Mouse (Mus musculus) midbrain, embryonic 12.5 days (tissue): ENCODE measurements around the gene Riok2. TPM values are rescaled to one million over a fixed set of nuclear protein-coding genes. Genes with fewer than 3 reads are reported as not detected.
"Not testable (repeated sequence)": the region's sequence is repeated elsewhere in the genome, so short reads cannot be mapped to it uniquely, and the experiment has no call there.

Experiments
- ATAC-seq: fragments of 200-750 bp; cut with Nextera tagmentation; 2 replicates; pipeline ENCODE4 v1.8.0; 2017; ENCODE audit warnings: low read depth, moderate TSS enrichment, moderate library complexity; ENCODE audit not compliant: low FRiP score
- H3K27ac ChIP-seq: fragments of 300-500 bp; sonication (generic); replicated peaks from 2 replicates; pipeline ENCODE4 v1.5.1; 2016; ENCODE audit warnings: mild to moderate bottlenecking
- H3K27me3 ChIP-seq: fragments of 300-500 bp; sonication (generic); 2 replicates; pipeline ENCODE4 v1.6.1; 2016; ENCODE audit warnings: mild to moderate bottlenecking
- H3K36me3 ChIP-seq: fragments of 300-500 bp; sonication (generic); 2 replicates; pipeline ENCODE4 v1.6.1; 2016
- H3K4me1 ChIP-seq: fragments of 300-500 bp; sonication (generic); 2 replicates; pipeline ENCODE4 v1.6.1; 2016
- H3K4me2 ChIP-seq: fragments of 300-500 bp; sonication (generic); replicated peaks from 2 replicates; pipeline ENCODE4 v1.6.1; 2016; ENCODE audit warnings: mild to moderate bottlenecking, moderate library complexity
- H3K4me3 ChIP-seq: fragments of 300-500 bp; sonication (generic); 2 replicates; pipeline ENCODE4 v1.5.1; 2016; ENCODE audit warnings: mild to moderate bottlenecking
- H3K9ac ChIP-seq: fragments of 300-500 bp; sonication (generic); replicated peaks from 2 replicates; pipeline ENCODE4 v1.6.1; 2016; ENCODE audit warnings: mild to moderate bottlenecking, moderate library complexity
- H3K9me3 ChIP-seq: fragments of 300-500 bp; sonication (generic); 2 replicates; pipeline ENCODE4 v1.6.1; 2016; ENCODE audit warnings: mild to moderate bottlenecking
- WGBS: fragments of 180-500 bp; shearing (Covaris S2); methylation state at CpG from one replicate; pipeline ENCODE4 v1.1.7; 2016; 5-methylcytosine and 5-hydroxymethylcytosine counted together
- polyA plus RNA-seq: library from polyadenylated mRNA; unstranded; fragments of >200 nt; fragmentation: Nextera tagmentation; extraction: Ambion mirVana; gene quantifications from 2 replicates; pipeline ENCODE4 v1.2.1, GENCODE M21; 2016

Riok2 gene
- polyA plus RNA-seq, result 30.3 and 32.2 TPM in 2 replicates

DNA sequence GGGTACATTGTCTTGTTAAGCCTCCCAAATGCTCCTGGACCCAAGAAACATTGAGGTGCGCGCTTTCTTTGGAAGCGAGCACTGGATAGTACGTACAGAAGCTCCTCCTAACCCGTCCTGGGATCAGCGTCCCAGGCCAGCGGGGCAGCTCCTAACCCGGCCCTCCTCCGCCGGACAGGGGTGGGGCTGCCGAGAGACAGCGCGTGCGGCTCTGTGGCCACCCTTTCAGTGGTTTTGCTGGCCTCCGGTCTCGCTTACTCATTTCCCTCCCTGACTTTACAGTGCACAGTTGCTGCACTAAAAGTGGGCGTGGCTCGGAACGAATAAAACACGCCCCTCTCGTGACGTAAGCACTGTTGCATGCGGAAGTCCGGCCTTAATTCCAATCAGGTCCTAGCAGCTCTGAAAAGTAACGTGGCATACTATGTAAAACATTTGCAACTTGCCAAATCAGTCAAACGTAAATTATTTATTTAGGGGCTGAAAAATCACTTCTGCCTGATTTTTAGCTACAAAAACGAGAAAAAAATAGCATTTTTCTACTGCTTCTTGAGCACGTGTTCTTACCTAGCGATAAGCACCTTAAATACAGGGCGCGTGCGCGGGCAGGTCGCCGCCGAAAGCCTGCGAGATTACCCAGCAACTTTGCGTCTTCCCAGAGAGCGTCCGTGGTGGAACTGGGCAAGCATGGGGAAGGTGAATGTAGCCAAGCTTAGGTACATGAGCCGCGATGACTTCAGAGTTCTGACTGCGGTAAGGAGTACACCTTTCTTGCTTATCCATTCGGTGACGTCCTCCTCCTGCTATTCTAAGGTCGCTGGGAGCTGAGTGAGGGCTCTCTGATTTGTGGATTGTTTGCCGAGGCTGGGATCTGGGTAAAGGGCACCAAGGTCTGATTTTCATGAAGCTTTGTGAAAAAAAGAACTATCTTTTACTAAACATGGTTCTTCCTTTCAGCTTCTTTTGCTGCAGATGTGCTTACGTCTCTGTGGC, at the start of gene Riok2:
TSS of gene Riok2 (plus strand) at position 392 of the 993 bp plus-strand sequence.
- peak within 1 kb of the TSS; percentile 70 for H3K4me3 ChIP-seq
- ATAC-seq, result peak; percentile 97

DNA sequence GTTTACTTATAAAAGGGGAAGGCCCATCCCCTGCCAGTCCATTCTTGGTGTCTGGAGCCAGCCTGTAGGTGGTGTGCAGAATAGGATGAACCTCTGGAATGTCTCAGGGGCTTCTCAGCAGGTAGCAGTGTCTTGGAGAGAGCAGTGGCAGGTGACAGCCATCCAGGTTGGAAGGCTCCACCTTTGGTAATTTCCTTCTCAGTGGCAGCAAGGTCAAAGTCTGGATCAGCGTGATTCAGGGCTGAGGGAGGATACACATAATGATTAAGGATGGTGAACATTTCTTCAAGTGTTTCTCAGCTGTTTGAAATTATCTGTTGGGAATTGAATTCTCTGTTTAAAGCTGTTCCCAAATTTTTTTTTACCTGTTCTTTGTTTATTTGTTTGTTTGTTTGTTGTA, 48.1 kb upstream of the Riok2 start:
- not testable (repeated sequence) for H3K4me2 ChIP-seq, H3K36me3 ChIP-seq, H3K27ac ChIP-seq, H3K4me3 ChIP-seq, H3K9ac ChIP-seq, H3K27me3 ChIP-seq, ATAC-seq, H3K4me1 ChIP-seq
- WGBS, result 88% methylated on average over 1 of the region's 1 CpGs
- peaks cover 13% of the 10 kb centered on the region; the same call in 1 of the 2 replicates for H3K9me3 ChIP-seq

More for the DNA sequence above, at the start of gene Riok2:
- peaks cover 12% of the 10 kb centered on the region for H3K4me1 ChIP-seq
- peak within 1 kb of the TSS; percentile 75 for H3K9ac ChIP-seq
- WGBS, result under 1% methylated on average over 48 of the region's 48 CpGs
- H3K27me3 ChIP-seq, result no peaks in the 10 kb centered on the region
- H3K9me3 ChIP-seq, result no peaks in the 10 kb centered on the region
- peak within 1 kb of the TSS; percentile 80 for H3K27ac ChIP-seq
- H3K36me3 ChIP-seq, result peaks cover 12% of the 10 kb centered on the region; the same call in 1 of the 2 replicates
- H3K4me2 ChIP-seq, result peak within 1 kb of the TSS; percentile 68

DNA sequence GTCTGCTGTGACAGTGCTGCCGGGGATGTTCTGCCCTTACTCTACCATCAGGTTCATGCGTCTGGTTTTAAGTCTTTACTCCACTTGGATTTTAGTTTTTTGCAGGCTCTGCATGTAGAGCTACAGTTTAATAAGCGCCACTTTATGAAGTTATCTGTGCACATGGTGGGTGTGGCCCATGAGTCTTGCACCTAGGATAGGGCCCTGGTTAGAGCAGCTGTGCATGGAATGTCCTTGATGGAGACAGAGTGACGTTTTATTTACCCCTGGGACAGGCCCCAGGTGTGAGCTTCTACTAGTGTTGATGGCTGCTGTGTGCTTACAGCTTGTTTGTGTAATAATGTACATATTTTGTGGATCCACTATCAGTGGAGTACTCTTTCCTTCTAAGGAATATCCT, 47.5 kb upstream of the Riok2 start:
- Histone ChIP-seq H3K4me3 (no peak overlapping the region), H3K9me3 (0 out of 2 replicates have a peak, but pooled peaks cover 7% of the 10 kb centered on the region), H3K4me1 (no peaks in the 10 kb centered on the region), H3K36me3 (no peaks in the 10 kb centered on the region), H3K9ac (no peak overlapping the region), H3K4me2 (no peak overlapping the region), H3K27ac (no peak overlapping the region), H3K27me3 (no peaks in the 10 kb centered on the region)
- WGBS, result 87% methylated on average over 4 of the region's 4 CpGs
- no peak for ATAC-seq

DNA sequence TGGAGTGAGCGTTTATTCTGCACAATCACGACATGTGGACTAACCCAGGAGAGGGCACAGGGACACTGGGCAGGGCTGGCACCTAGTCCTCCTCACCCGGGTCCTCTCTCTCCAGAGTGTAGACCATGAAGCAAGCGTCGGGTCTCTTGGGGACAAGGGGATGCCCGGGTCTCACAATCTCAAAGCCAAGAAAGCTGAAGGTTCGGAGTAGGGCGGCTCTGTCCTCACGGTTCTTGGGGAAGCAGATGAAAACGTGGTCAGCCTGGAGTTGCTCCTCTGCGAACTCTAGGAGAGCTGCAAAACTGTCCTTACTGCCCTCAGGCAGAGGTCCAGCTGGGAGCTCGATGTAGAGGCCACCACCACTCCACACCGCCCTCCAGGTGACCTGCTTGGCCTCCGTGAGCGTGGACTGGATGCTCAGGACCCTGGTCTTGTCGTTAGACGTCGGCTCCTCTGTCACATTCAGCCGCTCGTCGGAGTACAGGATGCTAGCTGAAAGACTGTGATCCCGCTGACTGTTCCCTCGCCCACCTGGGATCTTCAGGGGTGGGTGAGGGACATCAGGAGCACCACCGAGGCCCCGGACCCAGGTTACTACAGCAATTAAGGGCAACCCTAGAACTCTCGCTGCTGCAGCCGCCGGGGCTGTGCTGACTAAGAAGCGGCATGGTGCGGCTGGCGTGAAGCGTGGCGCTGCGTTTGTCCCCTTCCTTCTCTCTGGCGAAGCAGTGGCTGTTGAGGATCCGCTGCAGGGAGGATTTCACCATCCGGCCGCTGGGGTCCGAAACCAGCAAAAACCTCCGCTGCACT, 28.5 kb upstream of the Riok2 start:
- not testable (repeated sequence) for H3K27me3 ChIP-seq, H3K9ac ChIP-seq, H3K27ac ChIP-seq, H3K36me3 ChIP-seq, H3K4me1 ChIP-seq, H3K9me3 ChIP-seq
- WGBS, result 7% methylated on average over 35 of the region's 40 CpGs
- Histone ChIP-seq H3K4me2 (peak overlapping the region; percentile 51), H3K4me3 (peak overlapping the region; percentile 33)
- ATAC-seq, result peak; percentile 85

DNA sequence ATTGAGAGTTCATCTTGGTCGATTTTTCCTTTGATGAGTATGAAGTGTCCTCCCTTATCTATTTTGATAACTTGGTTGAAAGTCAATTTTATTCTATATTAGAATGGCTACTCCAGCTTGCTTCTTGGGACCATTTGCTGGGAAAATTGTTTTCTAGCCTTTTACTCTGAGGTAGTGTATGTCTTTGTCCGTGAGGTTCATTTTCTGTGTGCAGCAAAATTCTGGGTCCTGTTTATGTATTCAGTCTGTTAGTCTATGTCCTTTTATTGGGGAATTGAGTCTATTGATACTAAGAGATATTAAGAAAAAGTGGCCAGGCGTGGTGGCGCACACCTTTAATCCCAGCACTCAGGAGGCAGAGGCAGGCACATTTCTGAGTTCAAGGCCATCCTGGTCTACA, 27.8 kb upstream of the Riok2 start:
- Histone ChIP-seq H3K4me3 (peak overlapping the region; percentile 33), H3K4me2 (peak overlapping the region; percentile 51)
- not testable (repeated sequence) for H3K4me1 ChIP-seq, H3K9me3 ChIP-seq, H3K27me3 ChIP-seq, H3K27ac ChIP-seq, ATAC-seq, H3K36me3 ChIP-seq, H3K9ac ChIP-seq
- WGBS, result 38% methylated on average over 4 of the region's 4 CpGs

DNA sequence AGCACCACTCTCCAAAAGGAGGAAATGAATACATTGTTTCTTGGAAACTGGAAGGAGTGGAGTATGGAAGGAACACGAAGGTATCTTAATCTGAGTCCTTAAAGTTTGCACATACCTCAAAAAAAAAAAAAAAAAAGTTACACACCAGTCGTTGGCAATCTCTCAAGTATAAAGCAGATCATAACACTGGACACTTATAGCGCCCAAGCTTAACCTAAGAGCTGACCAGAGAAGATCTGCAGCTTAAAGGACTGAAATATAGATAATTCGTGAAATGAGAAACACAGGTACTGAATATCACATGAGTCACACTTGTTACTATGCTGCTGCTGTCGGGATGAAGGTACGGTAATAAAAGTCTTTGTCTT, 575 bp upstream of the Riok2 start:
- peak overlapping the region; percentile 70 for H3K4me3 ChIP-seq
- H3K27me3 ChIP-seq, result no peaks in the 10 kb centered on the region
- peaks cover 12% of the 10 kb centered on the region for H3K4me1 ChIP-seq
- H3K27ac ChIP-seq, result peak overlapping the region; percentile 80
- peaks cover 12% of the 10 kb centered on the region; the same call in 1 of the 2 replicates for H3K36me3 ChIP-seq
- H3K4me2 ChIP-seq, result peak overlapping the region; percentile 68
- H3K9me3 ChIP-seq, result no peaks in the 10 kb centered on the region
- ATAC-seq, result peak; percentile 51
- WGBS, result 7% methylated on average over 6 of the region's 6 CpGs
- H3K9ac ChIP-seq, result peak overlapping the region; percentile 75

DNA sequence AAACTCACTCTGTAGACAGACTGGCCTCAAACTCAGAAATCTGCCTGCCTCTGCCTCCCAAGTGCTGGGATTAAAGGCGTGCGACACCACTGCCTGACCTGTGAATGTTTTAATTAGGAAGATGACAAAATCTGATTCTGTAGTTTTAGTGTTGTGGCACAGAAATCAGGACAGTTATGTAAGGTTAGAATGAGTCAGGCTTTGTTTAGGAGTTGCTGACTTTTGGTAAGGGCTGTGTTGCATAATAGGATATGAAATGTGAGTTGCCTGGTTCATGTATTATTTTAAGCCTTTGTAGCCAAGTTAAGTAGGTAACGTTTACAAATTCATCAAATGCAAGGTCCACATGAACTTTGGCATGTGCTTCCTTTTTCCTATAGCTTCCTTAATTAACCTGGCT, 1.5 kb downstream of the Riok2 start:
- Histone ChIP-seq H3K9ac (no peak overlapping the region), H3K9me3 (no peaks in the 10 kb centered on the region), H3K4me2 (peak overlapping the region; percentile 68), H3K27ac (no peak overlapping the region), H3K4me1 (peaks cover 12% of the 10 kb centered on the region), H3K36me3 (peaks cover 14% of the 10 kb centered on the region; the same call in 1 of the 2 replicates), H3K4me3 (peak overlapping the region; percentile 70), H3K27me3 (no peaks in the 10 kb centered on the region)
- 90% methylated on average over 3 of the region's 3 CpGs for WGBS
- ATAC-seq, result no peak

DNA sequence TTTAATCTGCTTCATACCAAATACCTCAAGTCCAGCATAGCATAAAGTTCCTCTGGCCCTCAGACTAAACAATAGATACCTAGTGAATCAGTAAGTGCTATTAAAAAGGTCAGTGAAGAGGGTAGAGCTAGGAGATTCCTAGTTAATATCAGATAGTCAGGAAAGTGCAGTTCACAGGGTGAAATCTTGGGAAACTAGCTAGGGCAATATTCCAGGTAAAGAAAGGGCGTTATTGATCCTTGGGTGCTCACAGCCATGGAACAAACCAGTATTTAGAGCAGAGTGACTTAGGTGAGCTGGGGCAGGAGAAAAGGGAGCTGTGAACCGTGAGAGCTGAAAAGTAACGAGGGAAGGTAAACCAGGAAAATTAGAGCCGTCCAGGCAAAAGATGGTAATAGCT, 9.6 kb downstream of the Riok2 start:
- Histone ChIP-seq H3K9me3 (no peaks in the 10 kb centered on the region), H3K4me3 (no peak overlapping the region), H3K36me3 (peaks cover 59% of the 10 kb centered on the region), H3K4me1 (no peaks in the 10 kb centered on the region), H3K4me2 (no peak overlapping the region), H3K27ac (no peak overlapping the region), H3K27me3 (no peaks in the 10 kb centered on the region), H3K9ac (no peak overlapping the region)
- WGBS, result 97% methylated on average over 4 of the region's 4 CpGs
- ATAC-seq, result no peak

DNA sequence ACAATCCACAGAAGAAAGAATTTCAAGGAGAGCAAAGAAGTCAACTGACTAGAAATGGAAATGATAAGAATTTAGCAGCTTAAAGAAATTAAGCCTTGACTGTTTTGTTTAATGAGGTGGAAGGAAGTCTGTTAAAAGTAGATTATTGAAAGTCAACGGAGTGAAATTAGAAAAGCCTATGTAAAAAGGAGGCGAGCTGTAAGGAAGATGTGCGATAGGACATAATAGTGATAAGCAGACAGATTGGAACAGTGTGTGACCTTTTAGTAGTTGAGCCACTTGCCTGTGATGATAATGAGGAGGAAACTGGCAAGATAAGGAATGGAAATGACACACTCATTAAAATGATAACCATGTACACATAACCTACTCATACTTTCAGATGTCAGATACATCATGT, 10.4 kb downstream of the Riok2 start:
- no peak overlapping the region for H3K4me2 ChIP-seq
- WGBS, result 92% methylated on average over 3 of the region's 3 CpGs
- H3K9me3 ChIP-seq, result no peaks in the 10 kb centered on the region
- H3K27ac ChIP-seq, result no peak overlapping the region
- H3K4me3 ChIP-seq, result no peak overlapping the region
- H3K9ac ChIP-seq, result no peak overlapping the region
- H3K36me3 ChIP-seq, result peaks cover 66% of the 10 kb centered on the region
- no peaks in the 10 kb centered on the region for H3K4me1 ChIP-seq
- no peaks in the 10 kb centered on the region for H3K27me3 ChIP-seq
- ATAC-seq, result no peak

DNA sequence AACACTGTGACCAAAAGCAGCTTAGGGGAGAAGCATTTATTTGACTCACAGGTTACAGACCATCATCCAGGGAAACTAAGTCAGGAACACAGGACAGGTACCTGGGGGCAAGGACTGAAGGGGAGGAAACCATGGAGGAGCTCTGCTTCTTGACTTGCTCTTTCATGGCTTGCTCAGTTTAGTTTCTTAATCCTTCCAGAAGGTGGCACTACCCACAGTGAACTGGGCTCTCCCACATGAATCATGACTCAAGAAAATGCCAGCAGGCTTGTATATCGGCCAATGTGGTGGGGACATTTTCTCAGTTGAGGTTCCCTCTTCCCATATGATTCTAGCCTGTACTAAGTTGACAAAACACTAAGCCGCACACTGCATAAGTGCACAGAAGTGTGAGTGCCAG, 12.0 kb downstream of the Riok2 start:
- Histone ChIP-seq H3K27me3 (no peaks in the 10 kb centered on the region), H3K9me3 (no peaks in the 10 kb centered on the region), H3K4me1 (no peaks in the 10 kb centered on the region), H3K9ac (no peak overlapping the region), H3K4me2 (no peak overlapping the region), H3K36me3 (peaks cover 69% of the 10 kb centered on the region), H3K4me3 (no peak overlapping the region), H3K27ac (no peak overlapping the region)
- ATAC-seq, result no peak
- WGBS, result 91% methylated on average over 2 of the region's 2 CpGs

DNA sequence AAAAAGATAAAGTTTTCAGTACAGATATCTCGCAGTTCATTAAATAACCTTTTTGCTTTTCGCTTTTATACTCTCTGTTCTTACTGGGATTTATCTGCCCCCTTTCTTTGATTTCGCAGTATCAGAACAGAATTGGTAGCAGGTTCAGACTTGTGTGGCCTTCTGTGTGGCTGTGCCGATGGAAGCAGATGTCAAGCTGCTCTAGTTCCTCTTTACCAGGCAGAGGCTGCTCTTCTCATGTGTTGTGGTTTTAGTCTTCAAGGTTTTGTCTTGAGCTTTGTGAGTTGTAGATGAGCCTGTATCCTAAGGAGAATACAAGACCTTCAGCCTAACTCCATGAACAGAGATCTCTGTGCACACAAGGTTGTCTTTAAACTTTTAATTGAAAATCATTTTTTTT, 17.7 kb downstream of the Riok2 start:
- no peak for ATAC-seq
- 94% methylated on average over 4 of the region's 4 CpGs for WGBS
- Histone ChIP-seq H3K4me3 (no peak overlapping the region), H3K4me1 (peaks cover under 1% of the 10 kb centered on the region; the same call in 1 of the 2 replicates), H3K9ac (no peak overlapping the region), H3K27me3 (no peaks in the 10 kb centered on the region), H3K4me2 (no peak overlapping the region), H3K36me3 (peaks cover 39% of the 10 kb centered on the region), H3K27ac (no peak overlapping the region), H3K9me3 (no peaks in the 10 kb centered on the region)

DNA sequence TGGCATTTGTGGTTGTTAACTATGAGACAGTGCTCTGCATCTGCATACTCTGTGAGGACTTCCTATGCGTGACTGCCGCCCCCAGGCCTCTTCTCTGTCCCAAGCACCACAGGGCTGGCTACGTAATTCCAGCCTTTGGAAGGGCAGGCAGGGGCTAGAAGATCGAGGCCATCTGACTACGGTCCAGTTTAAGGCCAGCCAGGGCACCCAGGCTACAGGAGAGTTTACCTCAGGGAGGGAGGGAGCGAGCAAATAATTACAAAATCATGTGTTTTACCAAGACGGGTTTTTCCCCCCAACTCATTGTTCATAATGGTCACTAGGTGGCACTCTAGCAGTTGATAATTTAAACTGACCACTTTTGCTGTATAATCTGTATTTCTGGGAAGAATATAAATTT, 18.8 kb downstream of the Riok2 start:
- H3K9me3 ChIP-seq, result no peaks in the 10 kb centered on the region
- no peaks in the 10 kb centered on the region for H3K27me3 ChIP-seq
- H3K4me2 ChIP-seq, result no peak overlapping the region
- no peak overlapping the region for H3K27ac ChIP-seq
- H3K36me3 ChIP-seq, result peaks cover 33% of the 10 kb centered on the region
- 70% methylated on average over 7 of the region's 7 CpGs for WGBS
- peak; percentile 42; the same call in 1 of the 2 replicates for ATAC-seq
- no peak overlapping the region for H3K4me3 ChIP-seq
- no peak overlapping the region for H3K9ac ChIP-seq
- H3K4me1 ChIP-seq, result peaks cover 8% of the 10 kb centered on the region
